Mouse (Mus musculus): ENCODE measurements around the gene Kcnq4. TPM values are rescaled to one million over a fixed set of nuclear protein-coding genes. Genes with fewer than 3 reads are reported as not detected.

Gene Kcnq4
- polyA plus RNA-seq (2012; rRNA removed) = 0.86 and 1.0 TPM in 2 replicates

DNA sequence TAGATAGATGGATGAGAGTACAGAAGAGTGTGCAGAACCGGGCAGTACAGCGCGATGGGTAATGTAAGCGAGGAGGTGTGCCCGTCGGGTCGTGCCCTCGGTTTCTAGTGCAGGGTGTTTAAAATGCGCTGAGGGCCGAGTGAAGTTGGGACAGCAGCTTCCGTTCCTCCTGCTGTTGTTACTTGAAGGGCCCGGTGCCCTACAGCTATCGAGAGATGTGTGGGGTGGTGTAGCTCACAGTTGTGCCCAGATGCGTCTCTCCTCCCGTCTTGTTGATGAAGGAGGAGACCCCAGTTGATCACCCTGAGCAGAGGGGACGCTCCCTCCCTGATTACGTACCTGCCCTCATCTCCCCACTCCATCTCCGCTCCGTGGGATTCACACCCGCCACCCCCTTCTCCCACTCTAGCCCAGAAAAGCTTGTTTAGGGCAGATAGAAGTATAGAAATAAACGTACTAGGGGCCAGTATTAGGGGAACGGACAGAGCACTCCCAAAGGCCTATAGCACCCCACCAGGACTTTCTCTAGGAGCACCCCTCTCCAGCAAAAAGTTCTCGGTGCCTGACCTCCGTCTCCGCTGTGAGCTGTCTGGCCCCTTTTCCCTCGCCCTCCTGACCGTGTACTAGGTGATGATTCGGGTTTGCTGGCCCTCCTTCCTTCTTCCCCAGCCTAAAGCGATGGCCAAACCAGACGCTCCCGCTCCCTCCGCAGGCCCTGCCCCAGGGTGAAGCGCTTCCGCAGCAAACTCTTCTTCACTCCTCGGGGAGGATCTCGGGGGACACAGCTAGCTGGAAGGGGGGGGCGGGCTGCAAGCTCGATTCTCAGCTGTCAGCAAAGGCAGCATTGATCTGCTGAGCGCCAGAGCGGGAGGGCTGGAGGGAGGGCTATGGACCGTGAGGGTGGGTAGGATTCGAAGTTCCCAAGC is at the start of gene Kcnq4:
TSS of gene Kcnq4 (minus strand) at position 672 of the 926 bp plus-strand sequence.
- no peak for DNase-seq
- H3K36me3 ChIP-seq (ENCODE audit: control insufficient read depth, insufficient read depth, low read length) = no peaks in the 10 kb centered on the region
- no peaks in the 10 kb centered on the region for H3K4me1 ChIP-seq (ENCODE audit: control insufficient read depth, insufficient read depth, low read length)
- no peaks in the 10 kb centered on the region; the same call in 1 of the 2 replicates for H3K27me3 ChIP-seq (replicated peaks; ENCODE audit: control insufficient read depth, insufficient read depth, low read length)
- no peak within 1 kb of the TSS for H3K27ac ChIP-seq (ENCODE audit: insufficient read depth, low read depth, low read length)
- WGBS = 19% methylated on average over 42 of the region's 42 CpGs
- peak within 1 kb of the TSS; percentile 12 for H3K4me3 ChIP-seq (ENCODE audit: insufficient read depth, low read depth, low read length)
- TF ChIP-seq POLR2A (IDR thresholded peaks at IDR 0.05; ENCODE audit: low read depth, low read length) (no peak), CTCF (conservative IDR thresholded peaks at IDR 0.05; ENCODE audit: insufficient read depth, insufficient read length, low read depth, low read length) (no peak)

- 0 out of 2 replicates have a peak, but pooled peaks cover 1% of the 10 kb centered on the region for H3K36me3 ChIP-seq (ENCODE audit: control insufficient read depth, insufficient read depth, low read length)
- WGBS = 69% methylated on average over 2 of the region's 2 CpGs
- TF ChIP-seq POLR2A (IDR thresholded peaks at IDR 0.05; ENCODE audit: low read depth, low read length) = no peak
- TF ChIP-seq CTCF (conservative IDR thresholded peaks at IDR 0.05; ENCODE audit: insufficient read depth, insufficient read length, low read depth, low read length) = no peak
Measured at GRCm38 (mm10) chr4:120796687-120797086, 48.3 kb upstream of the Kcnq4 start.

DNA sequence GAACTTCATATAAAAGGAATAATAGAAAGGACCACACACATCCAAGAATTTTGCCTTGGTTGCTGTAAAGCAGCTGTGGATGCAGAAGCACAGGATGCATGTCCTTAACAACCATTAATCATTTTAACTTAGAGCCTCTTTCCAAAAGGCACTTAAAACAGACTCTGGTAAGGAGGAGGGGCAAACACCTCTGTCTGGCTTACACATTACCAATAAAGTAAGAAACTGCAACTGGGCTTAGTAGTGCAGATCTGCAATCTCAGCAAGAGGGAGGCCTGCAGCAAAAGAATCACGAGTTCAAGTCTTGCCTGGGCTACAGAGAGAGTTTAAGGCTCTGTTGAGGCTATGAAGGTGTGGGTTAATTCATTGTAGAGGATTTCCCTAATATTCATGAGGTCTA is 47.2 kb upstream of the Kcnq4 start:
- TF ChIP-seq CTCF (conservative IDR thresholded peaks at IDR 0.05; ENCODE audit: insufficient read depth, insufficient read length, low read depth, low read length) = no peak
- no peak for TF ChIP-seq POLR2A (IDR thresholded peaks at IDR 0.05; ENCODE audit: low read depth, low read length)
- Histone ChIP-seq H3K4me1 (ENCODE audit: control insufficient read depth, insufficient read depth, low read length) (peaks cover 26% of the 10 kb centered on the region), H3K36me3 (ENCODE audit: control insufficient read depth, insufficient read depth, low read length) (peaks cover 1% of the 10 kb centered on the region; the same call in 1 of the 2 replicates), H3K27me3 (replicated peaks; ENCODE audit: control insufficient read depth, insufficient read depth, low read length) (no peaks in the 10 kb centered on the region), H3K4me3 (ENCODE audit: insufficient read depth, low read depth, low read length) (no peak overlapping the region), H3K27ac (ENCODE audit: insufficient read depth, low read depth, low read length) (no peak overlapping the region; the same call in 1 of the 2 replicates)
- peak; percentile 56 for DNase-seq
- 41% methylated on average over 1 of the region's 1 CpGs for WGBS

More at GRCm38 (mm10) chr4:120796687-120797086, 48.3 kb upstream of the Kcnq4 start:
- no peak for DNase-seq
- Histone ChIP-seq H3K27ac (ENCODE audit: insufficient read depth, low read depth, low read length) (no peak overlapping the region), H3K4me1 (ENCODE audit: control insufficient read depth, insufficient read depth, low read length) (peaks cover 29% of the 10 kb centered on the region), H3K27me3 (replicated peaks; ENCODE audit: control insufficient read depth, insufficient read depth, low read length) (no peaks in the 10 kb centered on the region), H3K4me3 (ENCODE audit: insufficient read depth, low read depth, low read length) (no peak overlapping the region)

- no peak for TF ChIP-seq POLR2A (IDR thresholded peaks at IDR 0.05; ENCODE audit: low read depth, low read length)
- no peak for TF ChIP-seq CTCF (conservative IDR thresholded peaks at IDR 0.05; ENCODE audit: insufficient read depth, insufficient read length, low read depth, low read length)
- DNase-seq = no peak
- Histone ChIP-seq H3K36me3 (ENCODE audit: control insufficient read depth, insufficient read depth, low read length) (peaks cover 17% of the 10 kb centered on the region), H3K27ac (ENCODE audit: insufficient read depth, low read depth, low read length) (no peak overlapping the region; the same call in 1 of the 2 replicates), H3K4me3 (ENCODE audit: insufficient read depth, low read depth, low read length) (no peak overlapping the region), H3K27me3 (replicated peaks; ENCODE audit: control insufficient read depth, insufficient read depth, low read length) (no peaks in the 10 kb centered on the region), H3K4me1 (ENCODE audit: control insufficient read depth, insufficient read depth, low read length) (peaks cover 24% of the 10 kb centered on the region)
- WGBS = 67% methylated on average over 2 of the region's 2 CpGs
Measured at GRCm38 (mm10) chr4:120792918-120793317, 44.5 kb upstream of the Kcnq4 start.

DNA sequence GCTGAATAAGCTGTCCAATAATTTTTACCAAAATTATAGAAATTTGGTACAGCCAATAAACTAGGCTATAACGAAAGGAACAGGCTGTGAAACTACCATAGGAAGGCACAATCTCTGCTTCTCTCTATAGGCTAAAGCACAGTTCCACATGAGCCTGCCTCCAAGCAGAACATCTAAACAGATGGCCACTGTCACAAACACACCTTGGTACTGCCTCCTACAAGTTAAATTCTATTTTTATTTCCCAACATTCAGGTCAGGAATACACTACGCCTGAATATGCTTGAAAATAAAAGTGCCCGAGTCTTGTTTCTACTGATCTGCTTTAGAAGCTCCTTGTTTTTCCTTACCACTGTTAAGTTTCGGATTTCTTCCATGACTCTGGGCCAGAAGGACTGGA is 41.6 kb upstream of the Kcnq4 start:
- TF ChIP-seq POLR2A (IDR thresholded peaks at IDR 0.05; ENCODE audit: low read depth, low read length) (no peak), CTCF (conservative IDR thresholded peaks at IDR 0.05; ENCODE audit: insufficient read depth, insufficient read length, low read depth, low read length) (no peak)
- Histone ChIP-seq H3K4me3 (ENCODE audit: insufficient read depth, low read depth, low read length) (no peak overlapping the region), H3K36me3 (ENCODE audit: control insufficient read depth, insufficient read depth, low read length) (peaks cover 23% of the 10 kb centered on the region), H3K27me3 (replicated peaks; ENCODE audit: control insufficient read depth, insufficient read depth, low read length) (no peaks in the 10 kb centered on the region), H3K4me1 (ENCODE audit: control insufficient read depth, insufficient read depth, low read length) (peaks cover 15% of the 10 kb centered on the region), H3K27ac (ENCODE audit: insufficient read depth, low read depth, low read length) (no peak overlapping the region)
- DNase-seq = no peak
- WGBS = 84% methylated on average over 4 of the region's 4 CpGs

DNA sequence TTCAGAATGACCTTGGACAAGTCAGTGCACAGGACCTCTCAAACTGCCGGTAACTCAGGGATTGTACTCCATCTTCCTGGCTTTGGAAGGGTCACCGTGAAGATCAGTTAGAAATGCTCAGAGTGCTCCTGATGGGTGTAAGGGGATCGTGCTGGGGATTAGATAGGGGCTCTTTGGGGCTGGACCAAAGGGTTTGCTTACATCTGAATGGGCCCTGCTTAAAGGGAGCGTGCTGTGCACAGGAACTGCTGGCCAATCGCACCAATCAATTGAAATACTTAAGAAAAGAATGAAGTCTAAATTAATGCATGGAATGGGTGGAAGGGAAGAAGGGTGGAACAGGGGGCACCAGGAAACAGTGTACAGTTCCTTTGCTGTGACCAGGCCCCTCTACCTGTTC is 7.4 kb upstream of the Kcnq4 start:
- no peak overlapping the region for H3K4me3 ChIP-seq (ENCODE audit: insufficient read depth, low read depth, low read length)
- no peak overlapping the region for H3K27ac ChIP-seq (ENCODE audit: insufficient read depth, low read depth, low read length)
- 61% methylated on average over 5 of the region's 5 CpGs for WGBS
- H3K27me3 ChIP-seq (replicated peaks; ENCODE audit: control insufficient read depth, insufficient read depth, low read length) = no peaks in the 10 kb centered on the region
- TF ChIP-seq CTCF (conservative IDR thresholded peaks at IDR 0.05; ENCODE audit: insufficient read depth, insufficient read length, low read depth, low read length) (no peak), POLR2A (IDR thresholded peaks at IDR 0.05; ENCODE audit: low read depth, low read length) (no peak)
- peaks cover 19% of the 10 kb centered on the region for H3K36me3 ChIP-seq (ENCODE audit: control insufficient read depth, insufficient read depth, low read length)
- no peak for DNase-seq
- H3K4me1 ChIP-seq (ENCODE audit: control insufficient read depth, insufficient read depth, low read length) = no peaks in the 10 kb centered on the region

GRCm38 (mm10) chr4:120755299-120755698 is 6.9 kb upstream of the Kcnq4 start:
- H3K27me3 ChIP-seq (replicated peaks; ENCODE audit: control insufficient read depth, insufficient read depth, low read length) = no peaks in the 10 kb centered on the region
- DNase-seq = peak; percentile 68
- no peaks in the 10 kb centered on the region for H3K4me1 ChIP-seq (ENCODE audit: control insufficient read depth, insufficient read depth, low read length)
- 0% methylated on average over 1 of the region's 1 CpGs for WGBS
- H3K36me3 ChIP-seq (ENCODE audit: control insufficient read depth, insufficient read depth, low read length) = peaks cover 17% of the 10 kb centered on the region
- no peak overlapping the region for H3K27ac ChIP-seq (ENCODE audit: insufficient read depth, low read depth, low read length)
- no peak overlapping the region for H3K4me3 ChIP-seq (ENCODE audit: insufficient read depth, low read depth, low read length)
- TF ChIP-seq CTCF (conservative IDR thresholded peaks at IDR 0.05; ENCODE audit: insufficient read depth, insufficient read length, low read depth, low read length) = peak; percentile 81
- no peak for TF ChIP-seq POLR2A (IDR thresholded peaks at IDR 0.05; ENCODE audit: low read depth, low read length)
